Mouse (Mus musculus) hindbrain, embryonic 14.5 days (tissue): ENCODE measurements at regions not wholly inside any gene's neighbourhood (a gene's known extent, or its start where the extent isn't known, plus 50 kb on each side); places are given as distances from the start of the nearest gene placed in this dataset.

Source experiments
- ATAC-seq: fragments of 200-750 bp; cut with Nextera tagmentation; 2 replicates; pipeline ENCODE4 v1.8.0; 2017; ENCODE audit warnings: moderate number of reproducible peaks, mild to moderate bottlenecking, moderate TSS enrichment, moderate library complexity; ENCODE audit not compliant: low FRiP score
- DNase-seq: peaks from one replicate; pipeline ENCODE4 v3.0.0-alpha.2; 2015; ENCODE audit warnings: low spot score
- H3K27ac ChIP-seq: fragments of 300-500 bp; sonication (generic); 2 replicates; pipeline ENCODE4 v1.5.1; 2014; ENCODE audit warnings: mild to moderate bottlenecking, moderate library complexity
- H3K27me3 ChIP-seq: fragments of 300-500 bp; sonication (generic); 2 replicates; pipeline ENCODE4 v1.6.1; 2014; ENCODE audit warnings: mild to moderate bottlenecking, low read length, mixed read lengths; ENCODE audit not compliant: control insufficient read depth, insufficient read depth
- H3K36me3 ChIP-seq: fragments of 300-500 bp; sonication (generic); replicated peaks from 2 replicates; pipeline ENCODE4 v1.6.1; 2014; ENCODE audit not compliant: control insufficient read depth, insufficient read depth
- H3K4me1 ChIP-seq: fragments of 300-500 bp; sonication (generic); replicated peaks from 2 replicates; pipeline ENCODE4 v1.6.1; 2014; ENCODE audit warnings: antibody characterized with exemption, low read length, mixed read lengths; ENCODE audit not compliant: control insufficient read depth, insufficient read depth
- H3K4me2 ChIP-seq: fragments of 300-500 bp; sonication (generic); replicated peaks from 2 replicates; pipeline ENCODE4 v1.6.1; 2014; ENCODE audit warnings: mild to moderate bottlenecking, moderate library complexity
- H3K4me3 ChIP-seq: fragments of 300-500 bp; sonication (generic); replicated peaks from 2 replicates; pipeline ENCODE4 v1.5.1; 2014; ENCODE audit warnings: mild to moderate bottlenecking, low read length
- H3K9ac ChIP-seq: fragments of 300-500 bp; sonication (generic); 2 replicates; pipeline ENCODE4 v1.6.1; 2014
- H3K9me3 ChIP-seq: fragments of 300-500 bp; sonication (generic); 2 replicates; pipeline ENCODE4 v1.6.1; 2016; ENCODE audit warnings: low read length; ENCODE audit not compliant: control insufficient read depth
- WGBS: fragments of 180-500 bp; shearing (Covaris S2); extraction: QIAGEN DNeasy Blood & Tissue Kit; methylation state at CpG from one replicate; pipeline ENCODE4 v1.1.7; 2014; 5-methylcytosine and 5-hydroxymethylcytosine counted together

- 35% methylated on average over 2 of the region's 2 CpGs for WGBS
- Histone ChIP-seq H3K4me1 (no peaks in the 10 kb centered on the region), H3K9ac (no peak overlapping the region), H3K27me3 (no peaks in the 10 kb centered on the region), H3K4me2 (no peak overlapping the region), H3K9me3 (no peaks in the 10 kb centered on the region), H3K27ac (no peak overlapping the region), H3K36me3 (no peaks in the 10 kb centered on the region), H3K4me3 (no peak overlapping the region)
- ATAC-seq, result no peak
- no peak for DNase-seq
These were observed 1397.7 kb downstream of the Stim2 start for GRCm38 (mm10) chr5:55395986-55396385.

- DNase-seq (no peak), ATAC-seq (no peak)
- no peaks in the 10 kb centered on the region for H3K4me1 ChIP-seq
- H3K9me3 ChIP-seq, result no peaks in the 10 kb centered on the region
- no peak overlapping the region for H3K27ac ChIP-seq
- H3K9ac ChIP-seq, result no peak overlapping the region
- no peaks in the 10 kb centered on the region for H3K36me3 ChIP-seq
- no peak overlapping the region for H3K4me2 ChIP-seq
- H3K4me3 ChIP-seq, result no peak overlapping the region
- 82% methylated on average over 5 of the region's 5 CpGs for WGBS
- H3K27me3 ChIP-seq, result no peaks in the 10 kb centered on the region
These were observed 1417.8 kb downstream of the Stim2 start for GRCm38 (mm10) chr5:55416146-55416545.

GRCm38 (mm10) chr5:55439158-55439557, 1440.9 kb downstream of the Stim2 start:
- H3K4me1 ChIP-seq, result no peaks in the 10 kb centered on the region
- WGBS, result 67% methylated on average over 3 of the region's 3 CpGs
- no peak for DNase-seq

GRCm38 (mm10) chr5:55449064-55449463, 1450.8 kb downstream of the Stim2 start:
- Histone ChIP-seq H3K27me3 (no peaks in the 10 kb centered on the region), H3K9ac (no peak overlapping the region), H3K36me3 (no peaks in the 10 kb centered on the region), H3K9me3 (no peaks in the 10 kb centered on the region), H3K4me1 (no peaks in the 10 kb centered on the region), H3K4me2 (no peak overlapping the region), H3K27ac (no peak overlapping the region), H3K4me3 (no peak overlapping the region)
- WGBS, result 87% methylated on average over 5 of the region's 5 CpGs
- DNase-seq (no peak), ATAC-seq (no peak)

More at GRCm38 (mm10) chr5:55439158-55439557, 1440.9 kb downstream of the Stim2 start:
- Histone ChIP-seq H3K27me3 (no peaks in the 10 kb centered on the region), H3K4me2 (no peak overlapping the region), H3K4me3 (no peak overlapping the region), H3K9me3 (no peaks in the 10 kb centered on the region), H3K9ac (no peak overlapping the region), H3K36me3 (no peaks in the 10 kb centered on the region), H3K27ac (no peak overlapping the region)
- ATAC-seq, result no peak
